Mouse (Mus musculus): ENCODE results near the gene Actrt2.

Gene Actrt2
- long read RNA-seq, experiment 1: 0 reads
- long read RNA-seq, experiment 2: 0 reads

DNA sequence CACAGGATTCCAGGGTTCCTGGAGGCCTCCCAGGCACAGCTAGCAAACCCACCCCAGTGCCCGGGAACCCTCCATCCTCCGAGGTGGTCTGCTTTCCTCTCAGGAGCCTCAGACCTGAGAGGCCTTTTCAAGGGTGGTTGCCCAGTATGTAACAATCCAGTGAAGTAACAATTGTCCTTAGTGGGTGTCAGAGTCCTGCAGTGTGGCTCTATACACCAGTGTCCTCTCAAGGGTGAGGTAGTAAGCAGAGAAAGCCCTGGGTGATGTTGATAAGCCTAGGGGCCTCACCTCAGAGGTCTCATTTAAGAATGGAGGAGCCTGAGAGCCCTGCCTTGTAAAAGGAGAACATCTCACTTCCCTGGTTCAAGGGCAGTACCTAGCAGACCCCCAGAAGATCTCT is at the start of gene Actrt2:
Gene Actrt2 (minus strand): TSS at position 101 of the 400 bp plus-strand sequence.
- intact Hi-C loops (cut with DNase I): no loop called here

DNA sequence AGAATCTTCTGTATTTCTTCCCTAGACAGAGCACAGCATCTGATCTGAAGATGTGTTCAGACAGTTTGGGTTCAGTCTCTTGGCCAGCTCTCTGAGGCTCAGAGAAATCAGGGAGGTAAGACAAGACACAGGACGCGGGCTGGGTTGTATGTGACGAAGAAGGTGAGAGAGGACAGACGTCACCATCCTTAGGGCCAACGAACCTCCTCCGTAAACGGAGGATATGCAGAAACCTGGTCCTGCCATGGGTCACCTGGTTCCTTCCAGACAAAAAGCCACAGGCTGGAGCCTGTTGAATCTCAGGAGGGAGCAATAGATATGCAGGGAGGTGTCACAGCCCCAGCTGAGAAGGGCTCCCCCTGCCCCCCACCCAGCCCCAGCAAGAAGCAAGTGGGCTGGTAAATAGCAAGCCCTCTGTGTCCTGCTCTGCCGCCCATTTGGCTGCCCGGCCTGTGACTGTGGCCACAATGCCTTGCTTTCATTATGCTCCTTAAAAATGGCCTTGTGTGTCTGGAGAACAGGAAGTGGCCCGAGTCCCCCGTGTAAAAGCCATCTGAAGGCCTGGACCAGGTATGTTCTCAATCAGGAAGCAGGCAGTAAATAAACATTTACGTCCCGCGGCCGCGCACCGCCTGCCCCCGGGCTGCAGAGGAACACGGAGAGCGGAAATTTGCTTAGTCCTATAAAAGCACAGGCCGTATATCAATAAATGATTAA is 41.9 kb upstream of the Actrt2 start:
- intact Hi-C loops (cut with DNase I): no loop called here

DNA sequence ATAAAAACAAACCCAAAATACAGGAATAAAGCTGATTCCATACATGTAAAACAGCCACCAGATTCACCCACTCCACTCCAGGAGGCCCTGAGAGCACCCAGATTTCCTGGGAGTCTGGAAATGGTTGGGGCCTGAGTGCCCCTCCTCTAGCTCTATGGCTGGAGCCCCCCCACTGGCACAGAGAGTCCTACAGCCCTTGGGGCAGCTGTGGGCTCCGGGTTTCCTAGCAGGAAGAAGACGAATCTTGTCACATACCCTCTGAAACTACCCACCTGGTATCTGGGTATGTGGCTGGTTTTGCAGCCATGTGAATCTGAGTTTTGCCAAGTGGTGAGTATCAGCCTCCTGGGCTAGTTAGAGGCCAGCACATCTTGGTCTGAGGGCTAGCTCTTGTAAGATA is 41.1 kb upstream of the Actrt2 start:
- intact Hi-C loops (cut with DNase I): no loop called here

DNA sequence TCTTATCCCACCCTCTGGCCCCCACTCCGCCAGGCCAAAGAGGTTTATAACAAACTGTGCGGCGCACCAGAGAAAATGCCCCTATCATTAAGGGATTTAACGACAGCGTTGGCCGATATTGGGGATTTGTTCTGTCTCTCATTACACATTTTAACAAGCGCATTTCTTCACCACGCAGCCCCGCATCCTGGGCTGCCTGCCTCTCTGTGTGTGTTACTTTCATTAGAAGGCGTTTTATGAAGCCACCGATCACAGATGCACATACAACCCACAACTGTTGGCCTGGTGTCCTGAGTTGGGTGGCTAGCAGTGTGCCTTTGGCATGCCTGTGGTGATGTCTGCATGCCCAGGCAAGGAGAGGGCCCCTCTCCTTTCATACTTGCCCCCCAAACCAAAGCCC is 40.6 kb upstream of the Actrt2 start:
- intact Hi-C loops (cut with DNase I): no loop called here

DNA sequence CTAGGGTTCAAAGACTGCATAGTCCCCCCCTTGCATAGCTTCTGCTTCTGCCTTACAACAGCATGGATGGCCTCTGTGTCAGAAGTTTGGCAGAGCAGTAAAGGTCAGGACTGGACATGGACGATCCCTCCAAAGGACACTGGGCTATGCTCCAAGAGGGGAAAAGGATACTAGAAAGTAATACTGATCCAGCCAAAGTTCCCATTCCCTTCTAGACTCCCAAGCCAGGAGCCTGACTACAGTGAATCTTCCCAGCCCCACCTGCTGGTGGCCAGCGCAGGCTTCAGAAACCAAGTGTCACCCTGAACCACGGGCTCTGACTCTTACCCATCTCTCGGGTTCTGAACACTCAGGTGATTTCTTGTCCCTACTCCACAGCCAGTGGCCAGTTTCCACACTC is 39.9 kb upstream of the Actrt2 start:
- intact Hi-C loops (cut with DNase I): no loop called here

DNA sequence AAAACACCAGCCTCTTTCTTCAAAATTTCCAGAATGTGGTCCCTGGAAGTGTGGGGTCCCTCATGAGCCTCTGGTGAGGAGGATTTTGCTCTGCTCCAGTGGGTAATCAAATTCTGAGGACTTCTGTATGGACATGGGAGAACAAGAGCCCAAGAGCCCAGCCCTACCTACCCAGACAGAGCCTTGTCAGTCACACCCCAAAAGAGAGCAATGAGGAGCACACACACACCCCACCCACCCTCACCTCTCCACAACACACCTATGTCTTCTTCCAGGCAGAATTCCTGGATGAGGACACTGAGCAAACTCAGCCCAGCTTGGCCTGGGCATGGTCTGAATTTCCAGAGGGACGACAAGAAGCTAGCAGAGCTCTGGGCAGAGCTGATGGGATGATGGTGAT is 38.8 kb upstream of the Actrt2 start:
- intact Hi-C loops (cut with DNase I): no loop called here

DNA sequence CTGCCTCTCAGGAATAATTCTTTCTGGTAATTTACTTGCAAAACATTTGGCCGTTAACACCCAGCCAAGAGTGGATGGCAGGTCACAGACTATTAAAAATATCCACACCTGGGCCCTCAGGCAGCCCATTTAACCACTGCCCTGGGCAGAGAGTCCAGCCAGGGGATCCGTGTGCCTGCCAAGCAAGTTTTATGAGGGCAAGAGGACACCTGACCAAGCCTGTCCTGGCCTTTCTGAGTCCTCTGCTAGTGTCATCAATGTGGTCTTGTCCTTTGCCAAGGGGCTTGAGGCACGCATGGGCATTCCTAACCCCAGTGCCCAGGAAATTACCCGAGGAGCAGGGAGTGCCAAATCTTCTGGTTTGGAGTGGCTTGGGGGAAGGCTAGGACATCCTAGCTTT is 38.0 kb upstream of the Actrt2 start:
- intact Hi-C loops (cut with DNase I): no loop called here

DNA sequence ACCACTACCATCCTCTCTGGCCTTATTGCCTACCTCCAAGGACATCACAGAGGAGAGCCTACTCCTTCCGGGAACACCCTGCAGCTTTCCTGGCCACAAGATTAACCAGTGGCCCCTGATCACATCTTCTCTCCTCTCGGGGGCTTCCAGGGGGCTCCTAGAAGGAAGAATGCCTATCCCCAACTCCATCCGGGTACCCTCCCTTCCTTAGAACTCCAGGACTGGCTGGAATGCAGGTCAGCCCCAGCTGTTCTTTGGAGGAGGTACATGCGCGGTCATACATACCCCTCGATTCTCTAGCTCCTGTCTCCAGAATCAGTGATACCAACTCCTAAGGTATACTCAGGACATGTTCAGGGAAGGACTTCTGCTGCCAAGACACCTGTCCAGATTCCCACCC is 37.4 kb upstream of the Actrt2 start:
- intact Hi-C loops (cut with DNase I): no loop called here

DNA sequence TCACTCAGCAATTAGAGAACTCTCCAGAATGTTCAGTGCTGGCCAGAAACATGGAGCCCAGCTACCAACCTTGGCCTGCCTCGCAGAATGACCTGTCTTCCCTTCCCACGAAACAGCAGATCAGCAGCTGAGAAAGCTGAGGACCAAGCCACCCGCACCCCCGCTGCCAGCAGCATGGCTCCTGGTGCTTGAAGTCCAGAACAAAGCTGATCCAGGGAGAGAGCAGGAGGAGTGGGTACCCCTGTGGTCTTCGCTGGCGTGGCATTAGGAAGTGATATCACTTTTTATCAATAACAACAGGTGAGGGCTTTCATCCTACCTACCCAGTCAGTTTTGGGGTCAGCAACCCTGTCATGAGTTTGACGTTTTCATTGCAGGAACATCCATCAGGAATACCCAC is 36.9 kb upstream of the Actrt2 start:
- intact Hi-C loops (cut with DNase I): no loop called here

DNA sequence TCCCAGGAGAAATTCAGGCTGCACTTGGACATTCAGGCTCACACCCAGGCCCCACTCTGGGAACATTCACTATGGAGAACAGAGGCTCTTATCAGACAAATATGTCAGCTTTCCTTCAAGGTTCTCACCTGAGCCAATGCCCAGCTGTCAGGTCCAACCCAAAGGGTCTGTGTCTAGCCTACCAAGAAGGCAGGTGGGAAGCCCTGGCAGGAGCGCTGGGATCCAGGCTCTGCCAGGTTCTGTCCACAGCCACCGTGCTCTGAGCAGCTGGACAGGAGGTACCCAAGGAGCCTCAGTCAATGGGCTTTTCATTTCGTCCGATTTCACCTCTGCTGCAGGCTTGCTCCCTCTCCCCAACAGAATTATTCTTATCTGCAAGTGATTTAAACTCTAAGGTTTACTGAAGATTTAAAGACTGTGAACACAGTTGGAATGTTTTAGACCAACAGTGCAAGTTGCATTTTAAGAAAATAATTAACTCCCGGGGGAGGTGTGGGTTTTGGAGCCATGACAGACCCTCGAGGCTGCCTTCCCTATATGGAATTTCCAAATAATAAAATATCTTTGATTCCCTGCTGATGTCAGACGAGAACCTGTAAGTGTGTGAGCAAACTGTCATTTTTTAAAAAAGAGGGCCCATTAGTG is 35.9 kb upstream of the Actrt2 start:
- intact Hi-C loops (cut with DNase I): no loop called here

DNA sequence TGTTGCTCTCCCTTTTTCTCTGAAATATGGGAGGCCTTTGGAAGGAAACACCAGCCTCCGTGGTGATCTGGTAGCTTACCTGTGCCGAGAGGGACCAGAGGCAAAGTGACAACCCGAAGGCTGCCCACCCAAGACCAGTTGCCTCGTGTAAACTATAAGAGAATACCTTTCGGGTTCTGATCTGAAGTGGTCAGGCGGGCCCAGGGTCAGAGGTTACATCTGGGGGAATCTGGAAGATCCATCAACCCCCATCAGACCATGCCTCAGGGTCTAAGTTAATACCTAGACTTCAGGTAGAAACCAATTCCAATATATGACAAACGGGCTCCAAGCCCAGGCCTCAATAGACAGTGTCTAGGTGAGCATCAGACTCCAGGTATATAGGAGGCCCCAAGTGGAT is 35.3 kb upstream of the Actrt2 start:
- intact Hi-C loops (cut with DNase I): no loop called here

DNA sequence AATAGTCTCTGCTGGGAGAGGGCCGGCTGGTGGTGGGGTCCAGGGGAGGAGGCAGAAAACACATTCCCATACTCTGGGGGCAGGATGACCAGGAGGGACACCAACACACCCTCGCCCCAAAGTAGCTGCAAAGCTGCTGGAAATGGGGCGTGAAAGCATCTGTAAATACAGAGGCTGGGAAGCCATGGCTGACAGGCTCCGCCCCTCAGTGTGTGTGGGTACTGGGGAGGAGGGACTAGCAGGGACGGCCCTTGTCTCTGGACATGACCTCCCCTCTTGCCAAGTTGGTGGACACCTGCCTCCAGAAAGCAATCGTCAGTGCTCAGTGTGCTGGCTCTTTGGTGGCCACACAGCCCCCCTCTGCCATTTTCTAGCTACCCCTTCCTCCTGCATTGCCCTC is 34.5 kb upstream of the Actrt2 start:
- intact Hi-C loops (cut with DNase I): no loop called here

DNA sequence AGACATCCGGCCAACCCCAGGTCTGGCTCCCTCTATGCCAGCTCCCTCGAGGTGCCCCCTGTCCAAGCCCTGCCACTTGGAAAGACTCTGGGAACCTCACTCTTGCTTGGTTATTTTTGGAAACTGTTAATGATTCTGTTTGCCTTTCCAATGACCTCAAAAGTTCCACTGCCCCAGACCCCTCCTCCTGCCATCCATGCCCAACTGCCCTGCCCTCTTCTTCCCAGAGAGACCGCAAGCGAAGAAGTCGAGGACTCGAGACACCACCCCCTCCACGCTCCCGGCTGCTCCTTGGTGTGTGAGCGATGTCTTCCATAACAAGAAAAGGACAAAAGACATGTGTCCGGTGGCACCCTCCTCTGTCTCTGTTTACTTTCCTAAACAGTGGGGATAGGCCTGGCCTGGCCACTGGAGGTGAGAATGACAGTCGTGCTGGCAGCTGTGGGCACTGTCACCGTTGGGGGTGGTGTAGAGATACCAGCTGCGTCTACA is 33.3 kb upstream of the Actrt2 start:
- intact Hi-C loops (cut with DNase I): no loop called here

DNA sequence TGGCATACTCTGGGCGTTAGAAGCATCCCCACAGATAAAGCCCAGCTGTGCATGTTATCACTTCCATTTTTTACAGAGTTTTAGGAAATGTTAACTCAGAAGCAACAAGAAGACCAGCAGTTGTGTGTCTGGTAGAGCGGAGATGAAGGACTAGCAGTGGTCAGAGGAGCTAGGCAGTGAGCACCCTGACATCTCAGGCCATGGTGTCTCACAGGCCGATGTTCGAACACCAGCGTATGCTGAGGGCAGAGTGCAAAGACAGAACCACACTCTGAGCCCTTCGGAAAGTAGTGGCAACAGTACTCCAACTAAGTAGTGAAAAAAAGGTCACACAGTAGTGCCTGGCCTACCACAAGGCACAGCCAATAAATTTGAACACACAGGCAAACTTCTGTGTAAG is 32.8 kb upstream of the Actrt2 start:
- intact Hi-C loops (cut with DNase I): no loop called here

DNA sequence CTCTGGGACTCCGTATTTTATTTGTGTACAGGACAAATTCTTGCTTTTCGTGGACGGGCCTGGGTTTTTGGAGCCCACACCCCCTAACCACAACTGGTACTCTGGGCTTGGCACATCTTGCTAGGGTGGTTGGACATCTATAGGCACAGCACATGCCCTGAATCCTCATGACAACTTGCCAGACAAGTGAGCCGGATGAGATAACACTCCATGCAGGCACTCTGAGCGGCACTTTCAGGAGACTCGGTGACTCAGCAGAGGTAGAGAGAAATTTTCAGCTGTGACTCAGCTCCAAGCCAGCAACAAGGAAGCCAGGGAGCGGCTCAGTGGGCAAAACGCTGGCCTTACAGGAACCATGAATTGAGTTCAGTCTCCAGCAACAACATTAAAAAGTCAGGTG is 31.6 kb upstream of the Actrt2 start:
- intact Hi-C loops (cut with DNase I): no loop called here

DNA sequence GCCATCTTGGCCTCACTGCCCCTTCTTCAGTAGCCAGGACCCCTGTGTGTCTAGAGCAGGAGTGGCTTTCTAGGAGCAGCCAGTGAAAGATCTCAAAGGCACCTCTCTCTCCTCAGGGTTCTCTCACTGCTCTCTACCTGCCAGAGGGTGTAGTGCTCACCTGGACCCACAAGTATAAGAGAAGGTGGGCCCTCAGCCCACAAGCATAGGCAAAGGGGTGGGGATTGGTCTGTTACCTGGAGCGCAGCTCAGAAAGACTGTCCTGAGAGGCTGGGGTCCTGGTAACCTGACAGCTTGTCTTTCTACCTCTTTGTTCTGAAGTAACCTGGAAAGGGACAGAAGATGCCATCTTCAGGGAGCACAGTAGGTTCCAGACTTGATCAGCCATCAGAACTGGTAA is 31.0 kb upstream of the Actrt2 start:
- intact Hi-C loops (cut with DNase I): no loop called here

DNA sequence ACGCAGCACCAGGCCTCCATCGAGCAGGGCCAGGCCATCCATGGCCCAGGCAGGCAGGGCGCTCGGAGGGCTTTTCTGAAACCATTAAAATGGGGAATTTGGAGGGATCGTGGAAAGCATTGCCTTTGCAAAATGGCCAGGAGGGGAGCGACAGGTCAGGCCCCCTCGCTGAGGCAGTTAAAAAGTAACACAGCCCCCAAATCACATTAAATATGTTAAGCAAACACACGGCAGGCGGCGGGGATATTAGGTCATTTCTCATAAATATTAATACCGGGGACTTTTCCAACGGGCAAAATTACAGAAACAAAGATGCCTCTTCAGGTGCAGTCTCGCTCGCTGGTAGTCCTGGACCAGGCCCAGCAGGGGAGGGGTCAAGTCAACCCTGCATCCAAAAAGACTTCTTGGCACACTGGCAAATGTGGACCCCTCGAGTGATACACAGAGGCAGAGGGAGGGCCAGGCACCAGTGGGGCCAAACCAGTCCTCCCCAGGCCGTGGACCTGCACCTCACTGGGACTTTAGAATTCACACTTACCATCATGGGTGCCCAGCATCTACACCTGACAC is 30.4 kb upstream of the Actrt2 start:
- intact Hi-C loops (cut with DNase I): no loop called here

DNA sequence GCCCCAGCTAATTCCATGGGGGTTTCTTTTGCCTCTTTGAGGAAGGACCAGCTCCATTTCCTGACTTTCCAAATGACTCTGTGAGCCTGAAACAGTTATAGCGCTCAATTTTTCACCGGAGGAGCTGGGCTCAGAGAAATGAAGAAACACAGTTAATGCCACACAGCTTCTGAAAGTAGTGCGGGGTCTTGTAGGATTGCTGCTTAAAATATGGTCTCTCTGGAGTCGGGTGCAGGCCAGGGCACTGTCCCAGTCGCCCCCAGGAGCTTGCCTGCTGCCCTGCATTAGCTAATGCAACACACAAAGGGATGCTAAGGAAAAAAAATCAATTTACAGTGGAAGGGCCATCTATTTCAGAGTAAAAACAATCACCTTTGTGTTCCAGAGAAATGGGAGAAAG is 29.8 kb upstream of the Actrt2 start:
- intact Hi-C loops (cut with DNase I): no loop called here

DNA sequence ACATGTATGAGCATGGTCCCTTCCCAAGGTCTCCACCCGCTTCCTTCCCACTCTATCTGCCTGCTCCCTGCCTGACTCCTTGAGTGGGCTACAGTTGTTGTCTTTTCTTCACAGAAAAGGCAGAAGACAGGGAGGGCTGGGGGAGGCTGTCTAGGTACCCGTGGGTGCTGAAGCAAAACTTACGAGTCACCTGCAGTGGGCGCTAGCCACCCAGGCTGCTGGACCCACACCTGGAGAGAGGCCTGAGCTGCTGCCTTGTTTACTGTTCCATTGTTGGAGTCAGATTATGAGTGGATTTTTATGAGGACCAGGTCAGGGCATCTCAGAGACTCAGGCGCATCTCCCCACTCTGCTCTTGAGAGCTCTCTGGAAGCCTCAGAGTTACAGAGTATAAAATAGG is 28.9 kb upstream of the Actrt2 start:
- intact Hi-C loops (cut with DNase I): no loop called here

DNA sequence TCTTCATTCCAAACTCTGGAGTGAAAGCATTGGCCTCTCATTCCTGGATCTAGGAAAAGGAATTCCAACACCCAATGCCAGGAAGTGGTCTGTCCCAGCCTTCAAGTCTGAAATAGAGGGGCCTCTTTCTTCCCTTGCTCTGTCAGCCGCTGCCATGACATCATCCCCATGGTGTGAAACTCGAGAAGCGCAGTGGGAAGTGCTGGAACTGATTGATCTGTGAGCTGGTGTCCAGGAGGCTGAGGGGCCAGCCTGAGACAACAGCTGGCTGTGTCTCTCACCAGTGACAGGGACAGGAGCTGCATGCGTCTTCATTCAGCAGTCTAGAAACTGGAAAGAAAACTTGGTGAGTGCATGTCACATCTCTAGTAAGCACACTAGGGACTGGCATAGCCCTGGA is 28.5 kb upstream of the Actrt2 start:
- intact Hi-C loops (cut with DNase I): no loop called here

DNA sequence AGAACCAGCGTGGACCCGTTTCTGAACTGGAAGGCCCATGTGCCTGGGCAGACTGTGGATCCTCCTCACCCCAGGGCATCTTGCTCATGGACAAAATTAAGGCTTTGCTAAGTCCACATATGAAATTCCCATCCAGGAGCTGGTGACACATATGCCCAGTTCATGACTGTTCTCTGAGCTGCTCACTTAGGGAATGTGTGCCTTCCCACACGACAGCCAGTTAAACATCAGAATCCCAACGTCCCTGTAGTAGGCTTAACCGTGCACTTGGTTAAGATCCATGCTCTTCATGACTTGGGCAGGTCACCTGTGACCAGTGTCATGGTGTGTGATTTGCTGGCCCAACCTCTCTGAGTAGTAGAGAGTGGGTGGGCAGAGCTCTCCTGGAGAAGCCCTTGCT is 26.7 kb upstream of the Actrt2 start:
- intact Hi-C loops (cut with DNase I): no loop called here

DNA sequence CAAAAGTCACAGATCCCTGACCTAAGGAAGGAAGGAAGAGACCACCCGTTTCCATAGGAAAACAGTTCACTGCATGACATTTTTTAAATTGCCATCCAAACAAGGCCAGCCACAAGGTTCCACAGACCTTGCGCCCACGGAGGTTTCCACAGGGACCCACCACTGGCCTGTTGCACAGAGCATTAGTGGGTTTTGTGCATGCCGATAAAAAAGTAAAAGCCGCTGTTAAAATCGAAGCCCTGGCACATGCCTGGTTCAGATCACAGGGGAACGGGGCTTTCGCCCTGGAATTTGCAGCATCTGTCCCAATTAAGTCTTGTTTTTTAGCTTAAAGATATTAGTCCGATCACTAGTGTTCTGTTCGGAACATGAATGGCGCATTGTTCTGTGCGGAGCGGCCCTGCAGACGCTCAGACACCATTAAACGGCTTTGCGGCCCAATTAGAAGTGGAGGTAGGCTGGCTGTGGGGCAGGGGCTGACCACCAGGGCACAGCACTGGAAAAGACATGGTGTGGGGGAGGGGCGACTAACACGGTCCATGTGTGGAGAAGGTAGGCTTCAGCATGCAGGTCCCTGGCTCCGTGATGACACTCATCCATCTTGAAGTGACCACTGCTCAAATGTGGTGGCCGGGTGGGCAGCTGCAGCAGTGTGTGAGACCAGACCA is 25.8 kb upstream of the Actrt2 start:
- intact Hi-C loops (cut with DNase I): no loop called here

Measured in adrenal gland (tissue).